Mouse (Mus musculus) heart, embryonic 10.5 days (tissue): ENCODE data around the gene S100a1. TPM values are rescaled to one million over a fixed set of nuclear protein-coding genes. Genes with fewer than 3 reads are reported as not detected.
A peak's percentile ranks its signal among the peaks of the same experiment; 100 is the strongest.

Experiments
- DNase-seq: peaks from one replicate; pipeline ENCODE4 v3.0.0-alpha.2; 2017; ENCODE audit warnings: low spot score
- H3K27ac ChIP-seq: fragments of 300-500 bp; sonication (generic); 2 replicates; pipeline ENCODE4 v1.5.1; 2016; ENCODE audit warnings: mild to moderate bottlenecking
- H3K27me3 ChIP-seq: fragments of 300-500 bp; sonication (generic); 2 replicates; pipeline ENCODE4 v1.6.1; 2016; ENCODE audit warnings: mild to moderate bottlenecking; ENCODE audit not compliant: poor library complexity, insufficient read depth, severe bottlenecking
- H3K36me3 ChIP-seq: fragments of 300-500 bp; sonication (generic); 2 replicates; pipeline ENCODE4 v1.6.1; 2016; ENCODE audit warnings: mild to moderate bottlenecking, moderate library complexity
- H3K4me1 ChIP-seq: fragments of 300-500 bp; sonication (generic); 2 replicates; pipeline ENCODE4 v1.6.1; 2016; ENCODE audit warnings: mild to moderate bottlenecking
- H3K4me3 ChIP-seq: fragments of 300-500 bp; sonication (generic); 2 replicates; pipeline ENCODE4 v1.5.1; 2016; ENCODE audit warnings: mild to moderate bottlenecking, moderate library complexity
- H3K9me3 ChIP-seq: fragments of 300-500 bp; sonication (generic); 2 replicates; pipeline ENCODE4 v1.6.1; 2016; ENCODE audit warnings: mild to moderate bottlenecking, moderate library complexity
- WGBS: fragments of 180-500 bp; shearing (Covaris S2); methylation state at CpG from one replicate; pipeline ENCODE4 v1.1.7; 2016; 5-methylcytosine and 5-hydroxymethylcytosine counted together
- polyA plus RNA-seq: library from polyadenylated mRNA; unstranded; fragments of >200 nt; fragmentation: Nextera tagmentation; extraction: Ambion mirVana; gene quantifications from 2 replicates; pipeline ENCODE4 v1.2.1, GENCODE M21; 2016

The S100a1 gene
- polyA plus RNA-seq, 1 experiment from 2014 or later: 64.6 TPM

DNA sequence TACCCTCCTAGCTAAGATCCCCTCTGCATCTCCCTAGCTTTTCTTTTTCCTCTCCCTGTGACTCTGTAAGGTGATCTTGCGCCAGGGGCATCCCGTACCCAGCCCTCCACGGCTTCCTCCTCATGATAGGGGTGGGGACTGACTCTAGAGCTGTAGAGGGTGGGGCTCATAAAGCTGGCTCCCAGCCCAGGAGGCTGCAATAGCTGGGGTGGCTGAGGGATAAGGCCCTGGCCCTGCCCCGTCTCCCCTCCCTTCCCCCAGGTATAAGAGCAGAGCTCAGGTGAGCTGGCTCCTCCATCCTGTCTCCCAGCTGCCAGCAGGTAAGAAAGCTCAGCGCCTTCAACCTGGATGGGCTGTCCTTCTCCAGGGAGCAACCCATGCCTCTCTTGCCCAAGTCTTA, 12.4 kb upstream of the S100a1 start, which contains the start of gene S100a14:
Gene S100a14 (plus strand): TSS at position 277 of the 400 bp plus-strand sequence.
- H3K4me3 ChIP-seq: no peak within 1 kb of the TSS
- 60% methylated on average over 5 of the region's 5 CpGs for WGBS
- H3K36me3 ChIP-seq: peaks cover 4% of the 10 kb centered on the region; the same call in 1 of the 2 replicates
- no peaks in the 10 kb centered on the region for H3K9me3 ChIP-seq
- no peak within 1 kb of the TSS for H3K27ac ChIP-seq
- H3K27me3 ChIP-seq: peaks cover 11% of the 10 kb centered on the region; the same call in 1 of the 2 replicates
- DNase-seq: no peak
- H3K4me1 ChIP-seq: no peaks in the 10 kb centered on the region

- Histone ChIP-seq H3K4me3 (no peak overlapping the region), H3K9me3 (no peaks in the 10 kb centered on the region), H3K27me3 (peaks cover 11% of the 10 kb centered on the region; the same call in 1 of the 2 replicates), H3K4me1 (no peaks in the 10 kb centered on the region), H3K27ac (no peak overlapping the region), H3K36me3 (peaks cover 4% of the 10 kb centered on the region; the same call in 1 of the 2 replicates)
- DNase-seq: no peak
- WGBS: 76% methylated on average over 2 of the region's 2 CpGs
Observed at GRCm38 (mm10) chr3:90526076-90526475, 11.9 kb upstream of the S100a1 start.

GRCm38 (mm10) chr3:90525421-90525820, 11.2 kb upstream of the S100a1 start:
- WGBS: 62% methylated on average over 4 of the region's 4 CpGs
- Histone ChIP-seq H3K36me3 (peaks cover 4% of the 10 kb centered on the region; the same call in 1 of the 2 replicates), H3K9me3 (no peaks in the 10 kb centered on the region), H3K27ac (no peak overlapping the region), H3K4me1 (no peaks in the 10 kb centered on the region), H3K27me3 (peaks cover 11% of the 10 kb centered on the region; the same call in 1 of the 2 replicates), H3K4me3 (no peak overlapping the region)
- DNase-seq: no peak

- Histone ChIP-seq H3K4me3 (no peak overlapping the region), H3K36me3 (no peaks in the 10 kb centered on the region), H3K27ac (no peak overlapping the region), H3K9me3 (no peaks in the 10 kb centered on the region), H3K27me3 (no peaks in the 10 kb centered on the region), H3K4me1 (peaks cover 30% of the 10 kb centered on the region)
- peak; percentile 64 for DNase-seq
- WGBS: 81% methylated on average over 4 of the region's 4 CpGs
Observed at GRCm38 (mm10) chr3:90517711-90518110, 3.5 kb upstream of the S100a1 start.

DNA sequence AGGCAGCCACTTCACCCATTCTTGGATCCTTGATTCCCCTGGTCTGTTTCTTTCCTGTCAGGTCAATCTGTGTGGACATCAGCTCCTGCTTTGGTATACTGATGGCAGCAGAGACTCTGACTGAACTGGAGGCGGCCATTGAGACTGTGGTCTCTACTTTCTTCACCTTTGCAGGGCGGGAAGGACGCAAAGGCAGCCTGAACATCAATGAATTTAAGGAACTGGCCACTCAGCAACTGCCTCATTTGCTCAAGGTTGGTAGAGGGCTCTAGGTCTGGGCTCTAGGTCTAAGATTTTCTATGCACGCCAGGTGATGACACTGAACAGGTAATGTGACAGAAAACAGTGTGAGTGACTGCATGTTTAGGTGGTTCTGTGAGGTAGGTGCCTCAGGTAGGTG, 1.6 kb upstream of the S100a1 start:
- 89% methylated on average over 4 of the region's 4 CpGs for WGBS
- Histone ChIP-seq H3K9me3 (no peaks in the 10 kb centered on the region), H3K4me1 (peaks cover 30% of the 10 kb centered on the region), H3K27me3 (no peaks in the 10 kb centered on the region), H3K4me3 (peak overlapping the region; percentile 60; the same call in 1 of the 2 replicates), H3K27ac (no peak overlapping the region), H3K36me3 (peaks cover 4% of the 10 kb centered on the region; the same call in 1 of the 2 replicates)
- DNase-seq: peak; percentile 69

GRCm38 (mm10) chr3:90515242-90515641, 1.1 kb upstream of the S100a1 start:
- no peaks in the 10 kb centered on the region for H3K9me3 ChIP-seq
- peaks cover 30% of the 10 kb centered on the region for H3K4me1 ChIP-seq
- H3K27me3 ChIP-seq: no peaks in the 10 kb centered on the region
- WGBS: 33% methylated on average over 1 of the region's 1 CpGs
- DNase-seq: peak; percentile 66
- peaks cover 6% of the 10 kb centered on the region; the same call in 1 of the 2 replicates for H3K36me3 ChIP-seq
- H3K27ac ChIP-seq: peak overlapping the region; percentile 89; the same call in 1 of the 2 replicates
- peak overlapping the region; percentile 60 for H3K4me3 ChIP-seq

DNA sequence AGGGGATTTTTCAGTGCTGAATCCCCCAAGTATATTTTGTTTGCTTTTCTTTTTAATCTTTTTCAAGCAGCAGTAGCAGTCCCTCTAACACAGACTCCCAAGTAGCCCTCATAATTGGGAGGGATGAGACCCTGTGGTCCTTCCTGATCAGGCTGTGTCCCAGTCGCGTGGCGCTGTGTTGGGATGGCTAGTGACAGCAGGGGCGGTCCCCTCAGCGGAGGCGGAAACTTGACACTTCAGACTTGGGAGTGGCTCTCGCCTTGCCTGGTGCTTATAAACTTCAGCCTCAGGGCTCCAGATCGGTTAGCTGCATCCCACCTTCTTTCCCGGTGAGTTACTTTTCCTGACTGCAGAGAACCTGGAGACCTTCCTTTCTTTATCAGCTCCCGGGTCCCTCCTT, 499 bp upstream of the S100a1 start:
- Histone ChIP-seq H3K27ac (peak overlapping the region; percentile 89), H3K4me1 (peaks cover 30% of the 10 kb centered on the region), H3K36me3 (peaks cover 7% of the 10 kb centered on the region; the same call in 1 of the 2 replicates), H3K9me3 (no peaks in the 10 kb centered on the region), H3K4me3 (peak overlapping the region; percentile 60), H3K27me3 (no peaks in the 10 kb centered on the region)
- WGBS: 0% methylated on average over 10 of the region's 10 CpGs
- peak; percentile 88 for DNase-seq

- peak overlapping the region; percentile 60 for H3K4me3 ChIP-seq
- peaks cover 7% of the 10 kb centered on the region; the same call in 1 of the 2 replicates for H3K36me3 ChIP-seq
Observed at GRCm38 (mm10) chr3:90512948-90513642, 1.1 kb downstream of the S100a1 start.

DNA sequence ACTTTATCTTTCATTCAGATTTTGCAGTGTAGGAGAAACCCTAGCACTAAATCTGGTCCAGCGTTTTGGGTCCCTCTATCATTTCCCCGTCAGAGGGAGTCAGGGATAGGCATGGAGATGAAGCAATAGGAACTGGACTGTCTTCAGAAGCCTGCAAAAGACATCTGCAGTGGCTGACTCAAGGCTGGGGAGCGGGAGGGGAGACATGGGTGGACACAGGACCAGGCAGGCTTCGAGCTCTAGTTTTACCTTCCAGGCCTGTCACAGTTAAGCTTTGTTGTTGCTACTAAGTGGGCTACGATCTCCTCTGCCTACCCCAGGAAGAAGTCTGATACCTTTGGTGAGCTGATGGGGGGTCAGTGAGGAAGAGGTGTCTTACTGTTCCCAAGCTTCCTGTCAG, 1.9 kb downstream of the S100a1 start:
- WGBS: 82% methylated on average over 5 of the region's 5 CpGs
- no peak overlapping the region for H3K4me3 ChIP-seq
- peak; percentile 73 for DNase-seq

More at GRCm38 (mm10) chr3:90512948-90513642, 1.1 kb downstream of the S100a1 start:
- WGBS: 62% methylated on average over 9 of the region's 9 CpGs
- no peak for DNase-seq
- H3K27me3 ChIP-seq: no peaks in the 10 kb centered on the region
- H3K9me3 ChIP-seq: no peaks in the 10 kb centered on the region
- H3K27ac ChIP-seq: peak overlapping the region; percentile 89; the same call in 1 of the 2 replicates
- H3K4me1 ChIP-seq: peaks cover 32% of the 10 kb centered on the region

GRCm38 (mm10) chr3:90509747-90510123, 4.5 kb downstream of the S100a1 start:
- DNase-seq: no peak
- WGBS: 32% methylated on average over 2 of the region's 2 CpGs
- Histone ChIP-seq H3K27ac (peak overlapping the region; percentile 100), H3K4me1 (peaks cover 25% of the 10 kb centered on the region), H3K36me3 (peaks cover 36% of the 10 kb centered on the region), H3K4me3 (peak overlapping the region; percentile 94), H3K27me3 (no peaks in the 10 kb centered on the region), H3K9me3 (no peaks in the 10 kb centered on the region)

More for the DNA sequence above, 1.9 kb downstream of the S100a1 start:
- no peaks in the 10 kb centered on the region for H3K9me3 ChIP-seq
- H3K36me3 ChIP-seq: peaks cover 11% of the 10 kb centered on the region
- H3K27me3 ChIP-seq: no peaks in the 10 kb centered on the region
- peaks cover 36% of the 10 kb centered on the region for H3K4me1 ChIP-seq
- H3K27ac ChIP-seq: no peak overlapping the region

GRCm38 (mm10) chr3:90508950-90509746, 5.0 kb downstream of the S100a1 start, which contains the start of gene Chtop:
Gene Chtop, minus strand, starts transcription at chr3:90509498.
- no peaks in the 10 kb centered on the region for H3K27me3 ChIP-seq
- H3K4me3 ChIP-seq: peak within 1 kb of the TSS; percentile 94
- under 1% methylated on average over 66 of the region's 66 CpGs for WGBS
- H3K4me1 ChIP-seq: peaks cover 19% of the 10 kb centered on the region
- peak within 1 kb of the TSS; percentile 100 for H3K27ac ChIP-seq
- peaks cover 42% of the 10 kb centered on the region for H3K36me3 ChIP-seq
- H3K9me3 ChIP-seq: no peaks in the 10 kb centered on the region
- DNase-seq: peak; percentile 100

DNA sequence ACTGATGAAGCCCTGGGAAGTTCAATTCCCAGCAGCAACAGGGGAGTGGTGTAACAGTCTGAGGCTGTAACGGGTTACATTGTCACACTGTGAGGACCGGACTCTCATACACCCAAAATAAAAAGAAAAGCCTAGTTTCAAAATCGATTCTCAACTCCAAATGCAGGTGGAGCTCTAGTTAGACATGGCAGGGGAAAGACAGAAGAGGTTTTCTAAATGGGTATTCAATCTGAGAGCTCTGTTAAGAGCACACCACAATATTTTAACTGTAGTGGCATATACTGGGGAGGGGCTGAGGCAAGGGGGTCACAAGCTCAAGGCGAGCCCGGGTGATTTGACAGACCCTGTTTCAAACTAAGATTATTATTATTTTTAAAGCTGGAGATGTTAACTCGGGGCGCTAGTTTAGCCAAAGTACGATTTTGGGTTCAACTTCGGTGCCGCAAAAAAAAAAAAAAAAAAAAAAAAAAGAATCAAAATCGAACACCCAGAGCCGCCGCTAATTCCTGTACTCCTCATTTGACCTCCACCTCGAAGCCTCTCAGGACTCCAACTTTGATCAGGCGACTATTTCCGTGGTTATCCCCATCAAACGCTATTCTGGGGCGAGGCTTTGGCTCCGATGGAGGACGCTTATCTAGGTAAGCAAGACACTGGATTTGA, 5.8 kb downstream of the S100a1 start:
- 5% methylated on average over 20 of the region's 20 CpGs for WGBS
- H3K27me3 ChIP-seq: no peaks in the 10 kb centered on the region
- H3K9me3 ChIP-seq: no peaks in the 10 kb centered on the region
- peaks cover 49% of the 10 kb centered on the region for H3K36me3 ChIP-seq
- DNase-seq: peak; percentile 64
- H3K27ac ChIP-seq: peak overlapping the region; percentile 100
- peak overlapping the region; percentile 94 for H3K4me3 ChIP-seq
- peaks cover 13% of the 10 kb centered on the region; the same call in 1 of the 2 replicates for H3K4me1 ChIP-seq
